Mouse (Mus musculus) intestine, postnatal 0 days (tissue): ENCODE measurements at regions not wholly inside any gene's neighbourhood (a gene's known extent, or its start where the extent isn't known, plus 50 kb on each side); places are given as distances from the start of the nearest gene placed in this dataset.

Source experiments
- ATAC-seq: fragments of 200-750 bp; cut with Nextera tagmentation; 2 replicates; pipeline ENCODE4 v1.8.0; 2017; ENCODE audit warnings: mild to moderate bottlenecking, moderate TSS enrichment, moderate library complexity
- H3K27ac ChIP-seq: fragments of 300-500 bp; sonication (generic); 2 replicates; pipeline ENCODE4 v1.5.1; 2014; ENCODE audit warnings: mild to moderate bottlenecking, low read depth, low read length, moderate library complexity
- H3K27me3 ChIP-seq: fragments of 300-500 bp; sonication (generic); replicated peaks from 2 replicates; pipeline ENCODE4 v1.6.1; 2014; ENCODE audit warnings: low read length, mixed read lengths; ENCODE audit not compliant: control insufficient read depth, insufficient read depth
- H3K36me3 ChIP-seq: fragments of 300-500 bp; sonication (generic); 2 replicates; pipeline ENCODE4 v1.6.1; 2014; ENCODE audit warnings: mild to moderate bottlenecking, moderate library complexity; ENCODE audit not compliant: control insufficient read depth, insufficient read depth
- H3K4me1 ChIP-seq: fragments of 300-500 bp; sonication (generic); replicated peaks from 2 replicates; pipeline ENCODE4 v1.6.1; 2014; ENCODE audit warnings: antibody characterized with exemption, low read length, mixed read lengths; ENCODE audit not compliant: control insufficient read depth, insufficient read depth
- H3K4me2 ChIP-seq: fragments of 300-500 bp; sonication (generic); replicated peaks from 2 replicates; pipeline ENCODE4 v1.6.1; 2014; ENCODE audit warnings: low read depth, mild to moderate bottlenecking, moderate library complexity
- H3K4me3 ChIP-seq: fragments of 300-500 bp; sonication (generic); 2 replicates; pipeline ENCODE4 v1.5.1; 2014; ENCODE audit warnings: low read depth, low read length
- H3K9ac ChIP-seq: fragments of 300-500 bp; sonication (generic); 2 replicates; pipeline ENCODE4 v1.6.1; 2014; ENCODE audit warnings: mild to moderate bottlenecking, low read depth, low read length
- H3K9me3 ChIP-seq: fragments of 300-500 bp; sonication (generic); 2 replicates; pipeline ENCODE4 v1.6.1; 2016; ENCODE audit warnings: mixed run types; ENCODE audit not compliant: control insufficient read depth
- CTCF ChIP-seq: sonication (generic); IDR thresholded peaks from 2 replicates; pipeline ENCODE4 v1.5.1; 2016; ENCODE audit warnings: low read depth, mild to moderate bottlenecking, control low read depth, antibody characterized with exemption, moderate library complexity
- WGBS: fragments of 180-500 bp; shearing (Covaris S2); extraction: QIAGEN DNeasy Blood & Tissue Kit; methylation state at CpG from one replicate; pipeline ENCODE4 v1.1.7; 2014; 5-methylcytosine and 5-hydroxymethylcytosine counted together

- Histone ChIP-seq H3K36me3 (no peaks in the 10 kb centered on the region), H3K9ac (no peak overlapping the region), H3K27ac (no peak overlapping the region), H3K27me3 (no peaks in the 10 kb centered on the region), H3K4me1 (no peaks in the 10 kb centered on the region), H3K9me3 (no peaks in the 10 kb centered on the region), H3K4me2 (no peak overlapping the region), H3K4me3 (no peak overlapping the region)
- no peak for ATAC-seq
- TF ChIP-seq CTCF = no peak
- 75% methylated on average over 5 of the region's 5 CpGs for WGBS
Measured at GRCm38 (mm10) chr10:96847433-96848165, 230.8 kb downstream of the Btg1 start.

DNA sequence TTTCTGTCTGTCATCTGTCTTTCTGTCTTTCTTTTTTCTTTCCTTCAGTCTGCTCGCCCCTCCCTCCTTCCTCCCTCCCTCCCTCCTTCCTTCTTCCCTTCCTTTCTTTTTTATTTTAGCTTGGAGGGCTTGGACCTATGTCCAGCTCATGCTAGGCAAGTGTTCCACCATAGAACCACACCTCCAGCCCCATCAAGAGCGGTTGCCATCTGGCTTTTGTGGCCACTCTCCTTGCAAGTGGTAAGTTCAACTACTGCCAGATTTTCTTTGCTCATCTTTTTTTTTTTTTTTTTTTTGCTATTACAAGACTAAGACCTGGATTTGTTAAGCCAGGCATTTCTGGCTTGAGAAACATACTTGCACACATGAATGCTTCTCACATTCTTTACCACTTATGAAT lies 231.7 kb downstream of the Btg1 start:
- Histone ChIP-seq H3K9ac (no peak overlapping the region), H3K4me1 (no peaks in the 10 kb centered on the region), H3K9me3 (no peaks in the 10 kb centered on the region), H3K36me3 (no peaks in the 10 kb centered on the region), H3K4me2 (no peak overlapping the region), H3K27ac (no peak overlapping the region), H3K4me3 (no peak overlapping the region), H3K27me3 (no peaks in the 10 kb centered on the region)
- no peak for ATAC-seq
- no peak for TF ChIP-seq CTCF
- whole genome bisulfite sequencing = 91% methylated on average over 2 of the region's 2 CpGs

DNA sequence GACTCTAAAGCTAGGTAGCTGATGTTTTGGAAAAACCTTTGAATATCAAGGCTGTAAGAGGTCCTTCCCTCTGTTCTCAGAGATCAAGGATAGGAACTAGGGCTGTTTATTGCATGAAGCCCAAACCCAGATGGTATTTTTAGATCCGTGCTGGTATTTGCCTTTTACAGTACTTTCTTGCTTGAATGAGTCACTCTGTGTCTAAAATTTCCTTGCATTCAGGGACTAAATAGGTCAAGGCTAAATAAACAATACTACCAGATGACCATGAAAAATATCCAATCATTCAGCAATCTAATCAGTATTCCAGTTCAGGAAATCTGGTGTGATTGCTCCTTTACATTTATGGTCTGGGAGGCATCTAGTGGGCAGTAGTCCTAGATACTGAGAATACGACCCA lies 243.6 kb downstream of the Btg1 start:
- H3K27ac ChIP-seq = no peak overlapping the region
- H3K36me3 ChIP-seq = no peaks in the 10 kb centered on the region
- no peak overlapping the region for H3K4me3 ChIP-seq
- no peak for ATAC-seq
- TF ChIP-seq CTCF = no peak
- no peaks in the 10 kb centered on the region for H3K9me3 ChIP-seq
- H3K27me3 ChIP-seq = no peaks in the 10 kb centered on the region
- no peaks in the 10 kb centered on the region for H3K4me1 ChIP-seq
- WGBS = 67% methylated on average over 2 of the region's 2 CpGs
- no peak overlapping the region for H3K4me2 ChIP-seq
- H3K9ac ChIP-seq = no peak overlapping the region

GRCm38 (mm10) chr10:96863230-96863629 lies 246.4 kb downstream of the Btg1 start:
- H3K9ac ChIP-seq = no peak overlapping the region
- H3K4me2 ChIP-seq = no peak overlapping the region
- H3K27me3 ChIP-seq = no peaks in the 10 kb centered on the region
- H3K4me1 ChIP-seq = no peaks in the 10 kb centered on the region
- WGBS = 78% methylated on average over 8 of the region's 8 CpGs
- H3K9me3 ChIP-seq = no peaks in the 10 kb centered on the region
- no peak for ATAC-seq
- no peaks in the 10 kb centered on the region for H3K36me3 ChIP-seq
- no peak overlapping the region for H3K4me3 ChIP-seq
- H3K27ac ChIP-seq = no peak overlapping the region
- no peak for TF ChIP-seq CTCF

- Histone ChIP-seq H3K27ac (no peak overlapping the region), H3K27me3 (no peaks in the 10 kb centered on the region)
- no peak for ATAC-seq
Measured at GRCm38 (mm10) chr10:96866468-96866867, 249.7 kb downstream of the Btg1 start.

DNA sequence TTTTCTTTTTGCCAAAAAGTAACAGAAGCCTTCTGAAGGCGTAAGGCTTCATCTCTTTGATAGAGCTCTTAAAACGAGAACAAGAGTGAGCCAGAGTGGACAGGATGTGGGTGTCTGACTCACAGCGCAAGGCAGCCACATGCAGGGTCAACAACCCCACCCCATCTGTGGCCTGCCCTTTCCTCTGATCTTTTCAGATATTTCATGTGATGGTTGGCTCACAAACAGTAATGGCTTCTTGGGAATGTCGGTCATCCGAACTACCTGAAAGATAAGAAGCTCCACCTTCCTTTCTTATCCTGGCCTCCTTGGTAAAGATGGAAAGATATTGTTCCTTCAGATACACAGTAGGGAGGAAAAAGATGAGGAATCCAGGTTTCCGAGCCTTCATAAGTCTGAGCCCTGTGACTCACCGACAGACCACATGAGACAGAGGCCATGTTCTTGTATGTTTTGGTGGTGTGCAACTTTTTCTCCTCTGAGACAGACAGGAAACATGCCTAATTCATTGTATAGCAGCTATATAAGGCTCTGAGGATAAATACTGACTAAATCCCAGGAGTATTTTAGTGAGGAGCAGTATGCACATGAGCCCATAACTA lies 254.9 kb downstream of the Btg1 start:
- WGBS = 76% methylated on average over 7 of the region's 7 CpGs
- no peak overlapping the region for H3K4me3 ChIP-seq
- no peak for TF ChIP-seq CTCF
- no peaks in the 10 kb centered on the region for H3K36me3 ChIP-seq
- no peak overlapping the region for H3K4me2 ChIP-seq
- no peaks in the 10 kb centered on the region for H3K9me3 ChIP-seq
- H3K27me3 ChIP-seq = no peaks in the 10 kb centered on the region
- no peaks in the 10 kb centered on the region for H3K4me1 ChIP-seq
- H3K9ac ChIP-seq = no peak overlapping the region
- no peak for ATAC-seq
- no peak overlapping the region for H3K27ac ChIP-seq

More at GRCm38 (mm10) chr10:96866468-96866867, 249.7 kb downstream of the Btg1 start:
- 68% methylated on average over 3 of the region's 3 CpGs for WGBS
- Histone ChIP-seq H3K4me1 (no peaks in the 10 kb centered on the region), H3K9ac (no peak overlapping the region), H3K36me3 (no peaks in the 10 kb centered on the region), H3K9me3 (no peaks in the 10 kb centered on the region), H3K4me3 (no peak overlapping the region), H3K4me2 (no peak overlapping the region)
- TF ChIP-seq CTCF = no peak
